Mouse (Mus musculus) embryonic stem cell, embryonic (primary cell): ENCODE measurements around the gene Cd27.

Experiments
- CTCF ChIA-PET, 4 experiments: fragments of 300-600 bp in 2 of 4; fragments of 350-600 bp in 2 of 4; sonication (Branson Sonifier 250); formaldehyde crosslinking; loops; one replicate each; lab custom pipeline; 2022; ENCODE audit warnings: inconsistent platforms in 2 of 4; lab: Charles Lee
- POLR2A ChIA-PET, 4 experiments: fragments of 300-600 bp in 2 of 4; fragments of 350-600 bp in 2 of 4; sonication (Branson Sonifier 250); formaldehyde crosslinking; loops; one replicate each; lab custom pipeline; 2022; ENCODE audit warnings: antibody characterized with exemption in 4 of 4, inconsistent platforms in 1 of 4; lab: Charles Lee

Cd27 gene

DNA sequence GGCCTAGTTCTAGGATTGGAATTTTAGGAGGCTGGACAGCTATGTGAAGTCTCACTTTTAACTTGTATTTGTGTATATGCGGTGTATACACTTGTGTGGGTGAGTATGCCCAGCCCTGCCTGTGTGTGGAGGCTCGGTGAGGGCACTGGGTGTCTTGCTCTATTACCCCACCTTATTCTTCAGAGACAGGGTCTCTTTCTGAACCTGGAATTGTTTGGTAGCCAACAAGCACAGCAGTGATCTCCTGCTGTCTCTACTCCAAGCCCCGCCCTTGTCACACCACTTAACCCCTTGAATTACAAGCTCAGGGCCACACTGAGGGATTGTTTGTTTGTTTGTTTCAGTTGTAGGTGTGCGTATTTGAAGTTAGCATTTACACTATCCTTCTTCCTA is 4.8 kb downstream of the Cd27 start:
- ChIA-PET POLR2A (interaction anchor here in 3 of 4 experiments (0.5 to 3.8 kb wide), 20 partner anchors 11 to 491 kb away, joined by 3 to 22 read pairs (median 4); partner anchors contain the start of genes Mrpl51 (in 2 of the 3), Ncapd2 (in 2 of the 3), Vamp1 (in 2 of the 3) and Grcc10 (in 1 of the 3)), CTCF (interaction anchor here (0.6 to 2.7 kb wide), 6 partner anchors 12 to 39 kb away, joined by 3 to 10 read pairs (median 4); no protein-coding TSS in a partner anchor)

GRCm38 (mm10) chr6:125231117-125232044 is 5.4 kb downstream of the Cd27 start, which contains the start of gene Tapbpl:
Tapbpl (minus strand) TSS chr6:125231860.
- ChIA-PET POLR2A (interaction anchor here in 3 of 4 experiments (0.6 to 3.8 kb wide), 27 partner anchors 10 to 490 kb away, joined by 3 to 22 read pairs (median 4); partner anchors contain the start of genes Mrpl51 (in 2 of the 3), Ncapd2 (in 2 of the 3), Vamp1 (in 2 of the 3) and Grcc10 (in 1 of the 3)), CTCF (interaction anchor here (0.6 to 2.7 kb wide), 7 partner anchors 12 to 116 kb away, joined by 3 to 10 read pairs (median 3); no protein-coding TSS in a partner anchor)

DNA sequence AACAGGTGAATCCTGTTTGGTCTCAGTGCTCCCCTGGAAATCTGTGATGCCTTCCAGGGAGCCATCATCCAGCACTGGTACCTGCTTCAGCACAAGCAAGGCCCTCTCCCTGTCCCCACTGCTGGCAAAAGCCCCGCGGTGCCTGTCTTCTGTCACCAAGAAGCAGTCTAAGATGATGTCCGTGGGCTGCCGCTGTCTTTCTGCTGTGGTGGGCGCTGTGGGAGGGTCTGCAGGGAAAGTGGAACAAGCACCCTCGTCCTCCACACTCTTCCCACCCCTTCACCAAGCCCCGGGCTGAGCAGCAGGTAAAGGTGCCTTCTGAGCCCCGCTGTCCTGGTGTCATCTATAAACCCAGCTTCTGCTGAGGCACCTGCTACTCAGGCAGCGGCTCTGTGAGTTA is 6.2 kb downstream of the Cd27 start:
- POLR2A ChIA-PET: interaction anchor here (0.6 to 3.8 kb wide), 13 partner anchors 10 to 314 kb away, joined by 3 to 22 read pairs (median 6); partner anchors contain the start of genes Vamp1 (in 2 of the 4), Mrpl51 (in 1 of the 4) and Ncapd2 (in 1 of the 4)
- CTCF ChIA-PET: interaction anchor here in 2 of 4 experiments (0.6 to 2.7 kb wide), 3 partner anchors 11 to 115 kb away, joined by 3 to 10 read pairs (median 3); no protein-coding TSS in a partner anchor

DNA sequence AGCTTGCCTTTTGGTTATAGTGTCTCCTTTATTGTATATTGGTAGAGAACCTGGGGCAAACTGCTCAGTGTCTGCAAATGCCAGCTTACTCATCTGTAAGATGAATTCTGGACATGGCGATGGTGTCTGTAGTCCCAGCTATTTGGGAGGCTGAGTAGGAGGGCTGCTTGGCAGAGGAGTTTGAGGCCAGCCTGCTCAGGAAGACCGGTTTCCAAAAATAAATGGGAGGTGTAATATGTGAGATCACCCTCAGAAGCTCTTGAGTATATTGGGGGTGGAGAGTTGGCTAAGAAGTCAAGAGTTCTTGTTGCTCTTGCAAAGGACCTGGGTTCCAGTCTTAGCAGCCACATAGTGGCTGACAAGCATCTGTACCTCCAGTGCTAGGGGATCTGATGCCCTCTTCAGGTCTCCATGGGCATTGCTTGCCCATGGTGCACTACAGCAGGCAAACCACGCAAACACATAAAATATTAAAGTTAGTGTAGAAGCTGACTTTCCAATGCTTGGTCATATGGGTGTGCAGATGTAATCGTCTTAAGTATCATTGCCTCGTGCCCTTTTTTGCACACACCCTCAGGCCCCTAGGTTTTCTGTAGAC is 11.2 kb downstream of the Cd27 start:
- ChIA-PET CTCF (interaction anchor here in 1 of 4 experiments (0.8 to 1.3 kb wide), 3 partner anchors 10 to 195 kb away, joined by 3 to 5 read pairs (median 3); partner anchors contain the start of gene Vamp1), POLR2A (interaction anchor here in 3 of 4 experiments (0.7 to 3.9 kb wide), 13 partner anchors 9 to 87 kb away, joined by 3 to 18 read pairs (median 4); partner anchors contain the start of genes Vamp1 (in 2 of the 3) and Gapdh (in 1 of the 3))

GRCm38 (mm10) chr6:125222577-125222976 is 14.2 kb downstream of the Cd27 start:
- POLR2A ChIA-PET: interaction anchor here in 1 of 4 experiments (1.0 to 4.8 kb wide), 2 partner anchors 58 to 61 kb away, joined by 3 to 21 read pairs; no protein-coding TSS in a partner anchor
- CTCF ChIA-PET: no interaction called here

- POLR2A ChIA-PET: interaction anchor here in 2 of 4 experiments (0.9 to 4.8 kb wide), 3 partner anchors 49 to 60 kb away, joined by 3 to 21 read pairs (median 3); no protein-coding TSS in a partner anchor
- CTCF ChIA-PET: no interaction called here
Observed at GRCm38 (mm10) chr6:125222146-125222545, 14.7 kb downstream of the Cd27 start.

DNA sequence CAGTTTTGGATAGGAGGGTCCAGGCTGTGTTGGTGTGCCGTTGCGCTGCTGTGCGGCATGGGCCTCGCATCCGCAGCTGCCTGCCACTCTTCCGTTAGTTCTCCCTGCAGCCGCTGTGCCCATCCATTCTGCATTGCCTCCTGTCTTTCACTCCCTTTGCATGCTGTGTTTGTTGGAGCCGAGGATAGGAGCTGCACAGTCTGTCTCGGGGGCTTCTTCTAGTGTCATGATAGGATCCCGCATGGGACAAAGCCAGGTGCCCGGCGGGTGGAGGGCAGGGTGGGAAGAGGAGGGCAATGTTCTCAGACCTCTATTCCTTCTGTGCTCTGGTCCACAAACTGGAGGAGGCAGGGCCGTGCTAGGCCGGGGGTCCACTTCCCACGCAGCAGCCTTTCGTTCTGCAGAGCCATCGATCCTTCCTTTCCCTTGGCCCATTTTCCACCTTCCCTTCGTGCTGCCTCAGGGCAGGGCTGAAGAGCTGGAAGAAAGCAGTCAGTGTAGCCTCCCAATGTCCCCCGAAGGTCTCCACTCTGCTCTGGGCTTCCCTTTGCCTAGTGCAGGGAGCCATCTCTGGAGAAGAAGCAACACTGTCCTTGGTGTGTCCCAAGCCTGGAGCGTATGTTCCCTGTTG is 15.6 kb downstream of the Cd27 start:
- ChIA-PET POLR2A (interaction anchor here in 3 of 4 experiments (0.8 to 4.8 kb wide), 12 partner anchors 8 to 216 kb away, joined by 3 to 21 read pairs (median 3); partner anchors contain the start of genes Mrpl51 (in 2 of the 3), Ncapd2 (in 1 of the 3) and Tapbpl (in 1 of the 3)), CTCF (interaction anchor here in 2 of 4 experiments (0.6 kb wide), 2 partner anchors 141 to 274 kb away, joined by 3 to 6 read pairs; partner anchors contain the start of gene Cd9 (in 1 of the 2))

- POLR2A ChIA-PET: interaction anchor here (0.7 to 4.8 kb wide), 28 partner anchors 11 to 384 kb away, joined by 3 to 21 read pairs (median 4); partner anchors contain the start of genes Mrpl51 (in 3 of the 4), Ncapd2 (in 3 of the 4), Lpar5 (in 1 of the 4) and Tapbpl (in 1 of the 4)
- CTCF ChIA-PET: interaction anchor here (0.5 to 2.6 kb wide), 26 partner anchors 8 to 278 kb away, joined by 3 to 10 read pairs (median 4); partner anchors contain the start of genes Tapbpl (in 3 of the 4) and Lpar5 (in 1 of the 4)
Observed at GRCm38 (mm10) chr6:125218963-125219362, 17.8 kb downstream of the Cd27 start.

DNA sequence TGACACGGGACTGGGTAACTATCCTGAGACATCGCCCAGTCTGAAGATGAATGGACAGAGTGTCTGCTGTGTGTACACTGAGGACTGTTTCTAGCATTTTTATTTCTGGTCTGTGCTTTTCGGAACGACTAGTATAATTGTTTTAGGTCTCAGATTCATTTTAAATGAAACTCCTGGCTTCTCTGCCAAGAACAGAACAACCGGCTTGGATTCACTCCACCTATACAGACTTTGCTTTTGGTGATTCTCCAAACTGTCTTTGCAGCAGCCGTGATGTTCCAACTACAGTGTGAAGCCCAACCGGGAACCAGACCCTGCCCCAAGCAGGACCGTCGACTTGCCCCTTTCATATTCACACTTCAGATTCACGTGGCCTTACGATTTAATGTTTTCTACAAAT is 18.9 kb downstream of the Cd27 start:
- ChIA-PET POLR2A (interaction anchor here in 3 of 4 experiments (0.6 to 4.8 kb wide), 14 partner anchors 12 to 385 kb away, joined by 3 to 21 read pairs (median 4); partner anchors contain the start of genes Mrpl51 (in 1 of the 3) and Ncapd2 (in 1 of the 3)), CTCF (interaction anchor here in 1 of 4 experiments (0.9 to 2.1 kb wide), 2 partner anchors 13 to 54 kb away, joined by 3 to 8 read pairs; no protein-coding TSS in a partner anchor)

DNA sequence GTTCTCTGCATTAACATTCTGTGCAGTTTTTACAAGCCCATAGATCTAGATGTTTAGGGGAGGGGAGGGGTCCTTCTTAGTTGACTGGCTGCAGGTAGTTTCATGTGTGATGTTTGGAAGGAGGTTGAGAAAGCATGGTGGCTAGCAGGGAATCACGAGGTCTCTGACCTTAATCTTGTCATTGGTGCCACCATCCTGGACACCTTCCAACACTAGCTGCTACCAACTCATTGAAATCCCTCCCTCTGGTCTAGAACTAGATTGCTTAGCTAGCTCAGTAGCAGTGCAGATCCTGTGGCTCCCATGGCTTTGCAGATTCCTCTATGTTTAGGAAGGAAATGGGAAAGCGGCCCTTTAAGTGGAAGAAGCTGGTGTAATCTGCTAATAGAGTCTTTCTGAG is 19.9 kb downstream of the Cd27 start:
- ChIA-PET CTCF (no interaction called here), POLR2A (interaction anchor here in 2 of 4 experiments (0.7 to 3.4 kb wide), 8 partner anchors 11 to 55 kb away, joined by 3 to 61 read pairs (median 20); partner anchors contain the start of genes Gapdh (in 2 of the 2), Mrpl51 (in 2 of the 2) and Ncapd2 (in 2 of the 2))

GRCm38 (mm10) chr6:125215148-125215954 is 21.5 kb downstream of the Cd27 start, which contains the start of gene Vamp1:
Vamp1 (plus strand) TSS chr6:125215551.
- POLR2A ChIA-PET: interaction anchor here (0.5 to 3.4 kb wide), 76 partner anchors 10 to 553 kb away, joined by 3 to 61 read pairs (median 4); partner anchors contain the start of genes Gapdh (in 3 of the 4), Mrpl51 (in 3 of the 4), Ncapd2 (in 3 of the 4) and Tapbpl (in 3 of the 4)

GRCm38 (mm10) chr6:125213715-125214114 is 23.1 kb downstream of the Cd27 start:
- ChIA-PET CTCF (interaction anchor here in 1 of 4 experiments (1.0 kb wide), 1 partner anchor 61 kb away, joined by 3 read pairs; no protein-coding TSS in a partner anchor), POLR2A (interaction anchor here in 2 of 4 experiments (0.9 to 3.4 kb wide), 4 partner anchors 17 to 49 kb away, joined by 4 to 35 read pairs (median 4); partner anchors contain the start of genes Mrpl51 (in 2 of the 2), Ncapd2 (in 2 of the 2) and Gapdh (in 1 of the 2))

More at GRCm38 (mm10) chr6:125215148-125215954, 21.5 kb downstream of the Cd27 start, which contains the start of gene Vamp1:
- CTCF ChIA-PET: interaction anchor here in 3 of 4 experiments (0.6 to 1.9 kb wide), 8 partner anchors 9 to 209 kb away, joined by 3 to 7 read pairs (median 3); no protein-coding TSS in a partner anchor

DNA sequence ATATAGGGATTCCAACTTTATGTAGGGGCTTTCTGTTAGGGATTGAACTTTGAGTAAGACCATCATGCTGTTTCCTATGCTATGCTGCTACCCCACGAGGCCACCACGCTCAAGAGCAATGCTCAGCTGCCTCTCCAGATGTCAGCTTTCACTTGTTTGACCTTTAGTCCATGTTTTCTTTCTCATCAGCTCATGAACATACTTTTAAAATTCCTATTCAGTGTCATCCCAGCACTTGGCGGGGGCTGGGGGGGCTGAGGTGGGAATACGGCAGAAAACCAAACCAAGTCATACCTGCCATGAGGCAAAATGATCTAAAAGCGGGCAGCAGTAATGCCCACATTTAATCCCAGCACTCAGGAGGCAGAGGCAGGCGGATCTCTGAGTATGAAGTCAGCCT is 23.7 kb downstream of the Cd27 start:
- POLR2A ChIA-PET: interaction anchor here in 2 of 4 experiments (1.0 to 1.4 kb wide), 8 partner anchors 17 to 59 kb away, joined by 3 to 5 read pairs (median 4); partner anchors contain the start of genes Mrpl51 (in 2 of the 2), Ncapd2 (in 2 of the 2) and Gapdh (in 1 of the 2)
- CTCF ChIA-PET: interaction anchor here in 1 of 4 experiments (1.0 kb wide), 1 partner anchor 62 kb away, joined by 3 read pairs; no protein-coding TSS in a partner anchor

DNA sequence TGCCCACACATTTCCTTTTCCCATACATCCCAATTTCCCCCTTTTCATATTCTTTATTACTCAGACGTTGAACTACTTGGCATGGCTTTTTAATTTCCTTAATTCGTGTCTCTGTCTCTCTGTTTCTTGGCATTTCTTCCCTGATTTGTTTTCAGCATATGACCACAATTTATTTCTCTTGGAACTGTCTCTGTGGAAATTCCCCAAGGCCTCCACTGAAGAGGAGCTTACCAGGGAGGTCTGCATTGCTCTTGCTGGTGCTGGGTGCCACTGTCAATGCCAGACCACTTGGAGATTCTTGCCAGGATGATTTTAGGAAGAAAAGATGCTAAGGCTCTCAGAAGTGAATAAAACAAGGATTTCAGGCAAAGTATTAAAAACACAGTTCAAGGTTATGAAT is 24.2 kb downstream of the Cd27 start:
- ChIA-PET CTCF (interaction anchor here in 1 of 4 experiments (1.0 kb wide), 1 partner anchor 62 kb away, joined by 3 read pairs; no protein-coding TSS in a partner anchor), POLR2A (interaction anchor here in 3 of 4 experiments (1.0 to 1.3 kb wide), 8 partner anchors 8 to 58 kb away, joined by 3 to 5 read pairs (median 4); partner anchors contain the start of genes Gapdh (in 1 of the 3), Mrpl51 (in 1 of the 3) and Ncapd2 (in 1 of the 3))
